Mouse (Mus musculus): ENCODE data around the gene Wasf2.

The Wasf2 gene

GRCm38 (mm10) chr4:133235415-133235814 lies 105.1 kb downstream of the Wasf2 start:
- DNase-seq (ENCODE audit: low read depth, low spot score): no peak

DNA sequence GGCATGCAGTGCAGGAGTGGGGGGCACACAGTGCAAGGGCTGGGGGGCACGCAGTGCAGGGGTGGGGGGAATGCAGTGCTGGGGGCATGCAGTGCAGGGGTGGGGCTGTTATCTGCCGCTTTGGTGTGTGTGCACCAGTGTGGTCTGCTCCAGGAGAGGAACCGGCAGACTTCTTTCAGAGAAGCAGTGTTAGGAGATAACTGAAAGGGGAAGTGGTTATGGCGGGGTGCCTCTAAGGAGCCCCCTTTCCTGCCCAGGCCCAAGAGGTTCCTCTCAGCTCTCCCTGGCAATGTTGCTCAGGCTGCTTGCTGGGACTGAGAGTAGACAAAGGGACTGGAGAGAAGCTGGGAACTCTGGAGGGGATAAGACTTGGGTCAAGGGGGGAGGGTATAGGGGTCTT lies 107.6 kb downstream of the Wasf2 start:
- DNase-seq (ENCODE audit: low read depth, low spot score): no peak

- no peak for DNase-seq (ENCODE audit: low read depth, low spot score)
These were observed 110.2 kb downstream of the Wasf2 start, which contains the start of gene Map3k6 for GRCm38 (mm10) chr4:133240490-133240921. Map3k6 (plus strand) TSS chr4:133240818.

DNA sequence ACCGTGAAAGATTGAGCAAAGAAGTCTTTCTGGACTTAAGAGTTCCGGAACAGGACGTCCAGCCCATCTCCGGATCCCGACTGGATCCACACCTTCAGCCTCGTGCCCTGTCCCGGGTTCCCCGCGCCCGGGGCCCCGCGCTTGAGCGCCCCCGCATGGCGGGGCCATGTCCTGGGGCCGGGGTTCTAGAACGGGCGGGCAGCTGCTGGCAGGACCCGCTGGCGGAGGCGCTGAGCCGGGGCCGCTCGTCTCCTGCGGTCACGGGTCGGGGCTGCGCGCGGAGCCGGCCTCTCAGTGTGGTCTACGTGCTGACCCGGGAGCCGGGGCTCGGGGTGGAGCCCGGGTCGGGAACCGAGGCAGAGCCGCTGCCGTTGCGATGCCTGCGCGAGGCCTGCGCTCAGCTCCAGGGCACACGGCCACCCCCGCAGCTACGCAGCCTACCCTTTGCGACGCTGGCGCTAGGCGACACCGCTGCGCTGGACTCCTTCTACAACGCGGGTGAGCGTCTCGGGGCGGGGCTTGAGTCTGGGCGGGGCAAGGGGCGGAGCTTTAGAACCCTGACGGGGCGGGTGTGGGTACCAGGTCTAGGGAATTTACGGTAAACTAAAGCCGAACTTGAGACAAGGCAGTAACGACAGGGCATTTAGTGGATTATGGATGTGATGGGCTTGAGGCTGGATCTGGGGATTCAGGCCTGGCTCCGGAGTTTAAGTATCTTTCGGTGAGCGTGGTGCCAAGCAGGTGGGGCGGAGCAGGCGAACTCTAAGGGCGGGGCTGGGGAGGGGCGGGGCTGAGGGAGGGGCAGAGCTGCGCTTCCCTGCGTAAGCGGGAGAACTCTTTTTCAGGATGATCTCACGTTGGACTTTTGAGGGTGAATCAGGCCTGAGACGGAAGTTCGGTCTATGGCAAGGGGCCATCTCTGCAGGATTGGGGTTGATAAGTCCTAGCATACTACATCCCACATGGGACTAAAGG lies 110.9 kb downstream of the Wasf2 start:
- DNase-seq (ENCODE audit: low read depth, low spot score): peak; percentile 81

GRCm38 (mm10) chr4:133241910-133242309 lies 111.6 kb downstream of the Wasf2 start:
- DNase-seq (ENCODE audit: low read depth, low spot score): no peak

- DNase-seq (ENCODE audit: low read depth, low spot score): no peak
These were observed 112.4 kb downstream of the Wasf2 start for GRCm38 (mm10) chr4:133242710-133243109.

- no peak for DNase-seq (ENCODE audit: low read depth, low spot score)
These were observed 113.2 kb downstream of the Wasf2 start for GRCm38 (mm10) chr4:133243538-133243937.

DNA sequence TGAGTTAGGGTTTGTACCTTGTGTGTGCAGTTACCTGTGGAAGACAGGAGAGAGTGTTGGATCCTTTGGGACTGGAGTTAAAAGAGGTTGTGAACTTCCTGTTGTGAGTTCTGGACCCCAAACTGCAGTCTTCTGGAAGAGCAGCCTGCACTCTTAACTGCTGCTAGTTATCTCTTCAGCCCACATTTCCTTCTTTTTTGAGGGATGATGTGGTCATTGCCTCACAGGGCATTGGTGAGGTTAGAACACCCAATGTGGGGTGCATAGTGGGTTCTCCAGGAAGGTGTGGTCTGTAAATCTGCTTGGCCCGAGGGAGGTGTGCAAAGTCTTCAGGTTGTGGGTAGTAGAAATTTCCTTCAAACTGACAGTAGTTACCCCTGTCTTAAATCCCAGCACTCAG lies 114.0 kb downstream of the Wasf2 start:
- no peak for DNase-seq (ENCODE audit: low read depth, low spot score)

DNA sequence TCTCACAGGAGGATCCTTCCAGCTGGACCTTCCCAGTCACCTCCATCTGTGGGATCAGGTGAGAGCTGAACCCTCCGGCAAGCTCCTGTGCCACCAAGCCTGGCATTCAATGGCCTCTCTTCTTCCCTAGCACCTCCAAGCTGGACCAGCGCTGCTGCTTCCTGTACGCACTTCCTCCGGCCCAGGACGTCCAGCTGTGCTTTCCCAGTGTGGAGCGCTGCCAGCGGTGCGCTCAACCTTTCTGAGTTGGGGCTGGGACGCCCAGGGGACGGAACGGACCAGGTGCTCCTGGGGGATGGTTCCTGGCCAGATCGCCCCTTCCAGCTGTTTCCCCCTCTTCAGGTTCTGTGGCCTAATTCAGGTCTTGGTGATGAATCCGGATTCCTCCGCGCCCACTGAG lies 116.8 kb downstream of the Wasf2 start:
- no peak for DNase-seq (ENCODE audit: low read depth, low spot score)

- DNase-seq (ENCODE audit: low read depth, low spot score): no peak
These were observed 117.6 kb downstream of the Wasf2 start for GRCm38 (mm10) chr4:133247806-133248449.
